Mouse (Mus musculus) mouse embryonic stem cell (cell line): ENCODE data around the gene Cib1.

ENCODE experiments used
- in situ Hi-C, 2 experiments: fragments of 300-500 bp; cut with MboI; formaldehyde crosslinking; loops; 1 replicate in 1 of 2; 3 replicates in 1 of 2; pipeline ENCODE4 v1.14.3; 2019 to 2020; ENCODE audit warnings: low sequenced_read_pairs in 2 of 2, low pct_unique_long_range_greater_than_20kb in 1 of 2, mixed read lengths in 1 of 2; ENCODE audit not compliant: unreplicated experiment in 1 of 2

The Cib1 gene

DNA sequence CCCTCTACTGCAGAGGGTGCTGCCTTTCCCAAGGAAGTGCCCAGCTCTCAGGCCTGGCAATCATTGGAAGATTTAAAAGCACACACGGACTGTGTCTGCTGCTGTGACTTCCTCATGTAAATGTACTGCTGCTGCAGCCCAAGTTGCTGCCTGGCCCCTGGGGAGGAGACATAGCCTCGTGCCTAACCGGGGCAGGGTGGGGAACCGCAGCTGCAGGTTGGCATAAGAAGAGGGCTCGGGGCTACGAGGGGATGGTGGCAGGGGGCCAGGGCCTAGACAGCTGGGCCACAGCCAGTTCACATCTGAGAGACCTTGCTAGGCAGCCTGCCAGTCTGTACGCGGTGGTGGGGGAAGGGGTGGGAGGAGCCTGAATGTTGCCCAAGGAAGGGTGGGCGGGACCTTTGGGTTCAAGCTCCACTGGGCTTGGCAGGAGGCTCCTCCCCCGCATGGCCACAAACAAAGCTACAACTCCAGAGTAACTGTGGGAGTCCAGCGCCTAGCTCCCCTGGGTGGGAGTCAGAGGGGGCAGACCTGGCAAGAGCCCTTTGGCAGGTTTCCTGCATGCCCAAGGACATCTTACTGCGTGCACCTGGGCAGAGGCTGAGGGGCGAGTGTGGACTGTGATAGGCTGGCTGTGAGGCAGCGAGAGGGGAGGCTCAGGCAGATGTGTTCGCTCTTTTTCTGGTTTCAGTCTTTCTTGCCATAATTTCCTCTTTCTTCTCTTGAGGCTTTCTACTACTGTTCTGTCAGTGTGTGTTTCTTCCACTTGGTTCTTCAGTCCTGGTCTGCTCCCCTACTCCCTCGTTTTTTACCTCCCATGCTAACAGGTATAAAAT is 40.2 kb downstream of the Cib1 start:
- in situ Hi-C loops, result no loop called here

DNA sequence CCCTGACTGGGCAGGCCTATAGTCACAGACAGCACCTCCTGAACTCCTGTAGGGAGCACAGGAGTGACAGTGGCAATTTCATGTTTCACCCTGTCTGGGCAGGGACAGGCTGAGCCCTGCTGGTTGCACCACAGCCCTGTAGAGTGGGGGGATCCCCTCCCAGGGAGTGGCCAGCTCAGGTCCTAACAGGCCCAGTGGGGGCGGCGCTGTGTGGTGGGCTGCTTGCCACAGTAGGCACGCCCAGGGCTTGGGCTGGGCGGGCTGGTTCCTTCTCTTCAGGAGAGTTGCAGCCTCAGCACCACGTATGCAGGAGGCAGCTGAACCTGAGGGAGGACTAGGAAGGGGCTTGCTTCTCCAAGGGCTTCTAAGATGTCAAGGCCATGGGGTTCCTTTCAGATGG is 41.2 kb downstream of the Cib1 start:
- in situ Hi-C loops, result no loop called here

DNA sequence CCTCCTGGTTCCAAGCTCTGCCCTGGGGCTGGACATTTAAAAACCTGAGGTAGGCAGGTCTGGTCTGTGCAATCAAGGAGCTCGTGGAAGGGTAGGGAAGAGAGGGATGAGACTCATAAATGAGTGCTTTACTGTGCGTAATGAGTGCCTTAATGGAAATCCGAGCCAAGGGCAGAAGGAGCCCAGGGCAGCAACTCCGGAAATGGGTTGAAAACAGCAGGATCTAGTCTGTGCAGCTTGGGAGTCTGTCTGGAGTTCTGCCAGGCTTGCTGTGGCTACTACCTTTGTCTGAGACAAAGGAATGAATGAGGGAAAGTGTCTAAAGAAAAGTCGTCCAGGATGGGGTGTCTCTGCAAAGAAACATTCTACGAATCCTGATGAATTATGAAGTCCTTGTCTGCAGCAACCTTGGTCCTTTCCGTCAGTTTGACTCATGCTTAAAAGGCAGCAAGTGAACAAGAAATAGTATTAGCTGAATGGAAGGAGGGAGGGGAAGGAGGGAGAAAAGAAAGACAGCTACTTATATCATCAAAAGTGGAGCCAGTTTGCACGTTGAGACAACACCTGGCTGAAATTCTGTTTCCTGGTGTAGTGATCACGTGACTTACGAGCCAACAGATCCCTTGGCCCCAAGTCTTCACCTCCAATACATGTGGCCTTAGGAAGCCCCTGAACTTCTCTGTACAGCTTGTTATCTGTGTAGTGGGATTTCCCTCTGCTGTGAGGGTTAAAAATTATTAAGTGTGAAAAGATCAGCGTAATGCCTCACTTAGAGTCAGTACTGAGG is 43.3 kb downstream of the Cib1 start:
- in situ Hi-C loops, result no loop called here

DNA sequence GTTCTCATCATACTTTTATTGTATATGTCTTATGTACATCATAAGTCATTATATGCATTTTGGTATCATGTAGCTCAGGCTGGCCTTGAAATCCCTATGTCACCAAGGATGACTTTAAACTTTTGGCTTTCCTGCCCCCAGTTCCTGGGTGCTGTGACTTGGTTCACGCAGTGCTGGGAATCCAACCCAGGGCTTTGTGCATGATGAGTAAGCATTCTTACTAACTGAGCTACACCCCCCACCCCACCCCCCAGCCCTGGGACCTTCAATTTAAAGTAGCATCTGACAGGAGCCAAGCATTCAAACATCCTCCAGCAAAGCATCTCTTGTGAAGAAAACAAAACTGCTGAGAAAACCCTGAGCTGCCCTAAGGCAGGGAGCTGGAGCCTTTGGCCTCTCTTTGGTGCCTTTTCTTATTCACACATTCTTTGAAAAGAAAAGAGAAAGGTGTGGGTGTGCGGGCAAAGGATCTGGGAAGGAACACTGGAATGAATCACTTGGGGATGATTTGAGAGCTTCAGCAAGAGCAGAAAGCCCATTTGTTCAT is 44.0 kb downstream of the Cib1 start:
- in situ Hi-C loops, result no loop called here

DNA sequence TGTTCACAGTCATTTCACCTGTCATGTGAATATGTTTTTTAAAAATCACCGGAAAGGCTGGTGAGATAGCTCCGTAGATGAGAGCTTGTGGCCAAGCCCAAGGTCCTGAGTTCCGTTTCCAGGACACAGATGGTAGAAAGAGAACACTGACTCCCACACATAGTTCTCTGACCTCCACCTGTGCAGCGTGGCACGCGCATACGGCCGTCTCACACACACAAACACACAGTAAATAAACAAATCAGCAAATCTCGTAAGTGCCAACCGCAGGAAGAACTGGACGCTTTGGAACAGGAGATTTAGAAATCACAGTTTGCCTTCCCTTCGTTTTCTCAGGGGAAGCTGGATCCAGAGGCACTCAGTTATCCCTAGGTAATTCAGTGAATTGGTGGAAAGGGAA is 45.1 kb downstream of the Cib1 start:
- in situ Hi-C loops, result no loop called here

DNA sequence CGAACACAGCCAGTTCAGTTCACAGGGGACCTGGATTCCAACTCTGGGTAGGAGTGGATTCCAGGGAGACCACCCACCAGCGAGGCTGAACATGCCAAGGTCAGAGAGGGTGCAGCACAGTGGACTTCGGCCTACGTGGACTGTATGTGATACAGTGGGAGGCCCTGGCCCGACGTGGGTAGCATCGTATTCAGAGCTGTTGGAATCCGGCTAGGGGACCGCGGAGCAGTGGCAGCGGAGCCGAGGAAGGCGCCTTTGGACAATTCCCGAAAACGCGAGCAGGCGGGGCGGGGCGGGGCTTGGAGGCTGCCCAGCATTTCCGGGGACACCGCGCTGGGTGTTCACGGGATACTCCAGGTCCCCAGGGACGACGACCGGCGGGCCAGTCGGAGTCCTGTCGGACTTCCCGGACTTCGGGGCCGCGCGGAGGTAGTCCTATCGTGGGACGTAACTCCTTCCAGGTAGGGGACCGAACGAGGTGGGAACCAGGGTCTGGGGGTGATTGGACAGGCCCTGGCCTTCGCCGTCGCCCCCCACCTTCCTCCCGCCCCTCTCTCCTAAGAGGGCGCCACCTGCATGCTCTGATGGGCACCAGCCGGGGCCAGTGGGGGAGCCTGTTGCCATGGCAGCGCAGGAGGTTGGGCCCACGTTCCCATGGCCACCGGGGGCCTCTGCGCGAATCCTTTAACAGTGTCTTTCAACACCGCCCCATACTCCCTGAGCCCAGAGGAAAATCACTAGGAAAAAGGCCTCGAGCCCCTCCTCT is 45.9 kb downstream of the Cib1 start, which contains the start of gene Sema4b:
Gene Sema4b, plus strand, starts transcription at position 311 of the 766 bp plus-strand sequence.
- in situ Hi-C loops, result no loop called here

DNA sequence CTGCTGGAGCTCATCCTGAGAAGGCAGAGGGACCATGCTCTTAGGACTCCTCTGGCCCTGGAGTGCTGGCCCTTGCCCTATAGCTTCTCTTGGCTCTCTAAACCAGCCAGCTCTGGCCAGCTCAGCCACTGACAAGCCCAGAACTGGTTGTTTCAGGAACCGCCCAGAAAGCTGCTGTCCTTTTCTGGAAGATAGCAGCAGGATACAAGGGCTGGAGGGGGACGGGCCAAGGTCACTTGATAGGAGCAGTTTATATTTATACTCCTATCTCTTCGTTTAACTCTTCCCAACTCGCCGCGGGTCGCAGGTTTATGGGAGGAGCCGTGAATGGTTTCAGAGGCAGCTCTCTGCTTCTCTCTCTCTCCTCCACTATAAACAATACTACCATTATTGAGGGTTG is 46.6 kb downstream of the Cib1 start:
- in situ Hi-C loops, result no loop called here

DNA sequence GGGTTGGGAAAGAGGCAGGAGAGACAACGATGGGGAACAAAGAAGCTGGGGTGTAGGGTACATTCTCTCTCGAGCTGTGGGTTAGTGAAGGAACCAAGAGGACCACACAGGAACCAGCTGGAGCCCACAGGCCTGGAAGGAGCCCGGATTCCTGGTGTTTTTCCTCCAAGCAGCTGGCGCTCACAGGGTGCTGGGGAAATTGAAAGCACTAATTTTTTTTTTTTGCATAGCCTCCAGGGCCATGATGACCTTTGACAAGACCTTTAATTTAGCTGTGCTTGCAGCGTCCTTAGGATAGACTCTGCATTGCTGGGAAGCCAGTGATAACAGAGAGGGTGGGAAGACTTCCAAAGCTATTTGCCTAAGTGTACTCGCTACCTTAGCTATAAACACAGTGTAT is 47.6 kb downstream of the Cib1 start:
- in situ Hi-C loops, result no loop called here

DNA sequence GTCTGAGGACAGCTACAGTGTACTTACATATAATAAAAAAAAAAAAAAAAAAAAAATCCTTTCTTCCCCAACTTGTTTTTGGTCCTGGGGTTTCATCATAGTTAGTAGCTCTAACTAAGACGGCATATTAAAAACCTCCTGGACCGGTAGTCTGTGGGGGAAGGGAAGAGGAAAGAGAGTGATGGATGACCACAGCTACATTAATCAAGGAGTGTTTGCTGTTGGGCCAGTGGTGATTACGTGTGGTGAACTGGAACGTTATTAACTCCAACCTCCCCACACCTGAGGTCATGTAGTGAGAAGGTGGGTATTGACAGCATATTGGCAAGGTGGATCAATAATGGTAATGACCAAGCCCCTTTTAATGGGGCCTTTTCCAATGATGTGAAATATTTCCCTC is 48.1 kb downstream of the Cib1 start:
- in situ Hi-C loops, result no loop called here

DNA sequence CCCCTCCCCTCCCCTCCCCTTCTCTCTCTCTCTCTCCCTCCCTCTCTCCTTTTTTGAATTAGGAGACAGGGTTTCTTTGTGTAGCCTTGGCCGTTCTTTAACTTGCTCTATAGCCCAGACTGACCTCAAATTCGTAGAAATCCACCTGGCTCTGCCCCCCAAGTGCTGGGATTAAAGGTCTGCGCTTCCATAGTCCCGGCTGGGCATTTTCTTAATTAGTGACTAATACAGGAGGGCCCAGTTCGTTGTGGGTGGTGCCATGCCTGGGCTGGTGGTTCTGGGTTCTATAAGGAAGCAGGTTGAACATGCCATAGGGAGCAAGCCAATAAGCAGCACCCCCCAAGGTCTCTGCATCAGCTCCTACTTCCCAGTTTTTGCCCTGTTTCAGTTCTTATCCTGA is 48.6 kb downstream of the Cib1 start:
- in situ Hi-C loops, result no loop called here

DNA sequence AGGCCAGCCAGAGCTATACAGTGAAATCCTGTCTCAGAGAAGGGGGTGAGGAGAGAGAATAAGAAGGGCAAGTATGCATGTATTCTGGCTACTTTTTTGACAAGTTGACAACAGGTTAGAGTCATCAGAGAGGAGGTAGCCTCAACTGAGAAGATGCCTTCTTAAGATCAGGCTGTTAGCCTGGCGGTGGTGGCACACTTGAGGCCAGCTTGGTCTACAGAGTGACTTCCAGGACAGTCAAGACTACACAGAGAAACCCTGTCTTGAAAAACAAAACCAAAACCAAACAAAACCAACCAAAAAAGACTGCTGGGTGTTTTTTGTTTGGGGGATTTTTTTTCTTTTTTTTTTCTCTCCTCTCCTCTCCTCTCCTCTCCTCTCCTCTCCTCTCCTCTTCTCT is 49.1 kb downstream of the Cib1 start:
- in situ Hi-C loops, result no loop called here

DNA sequence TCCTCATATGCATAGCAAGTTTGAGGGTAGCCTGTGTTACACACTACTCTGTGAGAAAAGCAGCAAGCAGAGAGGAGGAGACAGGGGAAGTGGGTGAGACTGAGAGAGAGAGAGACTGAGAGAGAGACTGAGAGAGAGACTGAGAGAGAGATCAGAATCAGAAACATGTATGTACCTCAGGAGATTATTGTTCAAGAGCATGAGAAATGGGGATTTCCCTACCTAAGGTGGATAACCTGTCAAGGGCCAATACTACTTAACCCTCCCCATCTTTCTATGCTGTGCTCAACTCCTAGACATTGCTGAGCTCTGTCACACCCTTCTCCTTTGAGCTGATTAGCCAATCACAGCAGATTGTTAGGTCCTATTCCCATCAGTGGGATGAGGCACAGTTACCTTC is 50.5 kb downstream of the Cib1 start:
- in situ Hi-C loops, result no loop called here

DNA sequence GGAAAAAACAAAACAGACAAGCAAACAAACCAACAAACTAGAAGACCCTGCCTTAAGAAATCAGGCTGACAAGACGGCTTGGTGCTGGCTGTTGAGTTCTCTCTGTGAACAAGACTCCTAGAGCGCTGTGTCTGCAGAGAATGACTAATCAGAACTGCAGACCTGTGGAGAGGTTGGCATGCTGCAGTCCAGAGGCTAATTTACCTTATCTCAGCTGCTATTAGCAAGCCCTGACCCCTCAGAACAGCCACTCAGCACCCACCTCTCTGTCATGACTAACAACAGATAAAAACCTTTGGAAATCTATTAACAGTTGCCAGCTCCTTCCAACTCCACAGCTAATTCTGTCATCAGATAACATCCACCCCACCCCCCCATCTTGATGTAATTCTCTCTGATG is 51.5 kb downstream of the Cib1 start:
- in situ Hi-C loops, result no loop called here

DNA sequence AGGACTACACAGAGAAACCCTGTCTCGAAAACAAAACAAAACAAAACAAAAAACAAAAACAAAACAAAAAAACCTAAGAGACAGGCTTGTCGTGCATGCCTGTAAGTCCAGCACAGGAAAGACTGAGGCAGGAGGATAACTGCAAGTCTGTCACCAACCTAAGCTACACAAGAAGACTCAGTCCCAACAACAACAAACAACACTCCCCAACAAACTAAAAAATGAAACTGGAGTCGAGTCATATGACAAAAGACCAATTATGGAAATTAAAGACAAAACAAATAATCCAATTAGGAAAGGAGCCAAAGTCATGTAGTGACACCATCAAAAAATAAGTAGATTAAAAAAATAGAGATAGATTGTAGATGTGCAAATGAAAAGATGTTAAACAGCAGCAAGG is 52.4 kb downstream of the Cib1 start:
- in situ Hi-C loops, result no loop called here

DNA sequence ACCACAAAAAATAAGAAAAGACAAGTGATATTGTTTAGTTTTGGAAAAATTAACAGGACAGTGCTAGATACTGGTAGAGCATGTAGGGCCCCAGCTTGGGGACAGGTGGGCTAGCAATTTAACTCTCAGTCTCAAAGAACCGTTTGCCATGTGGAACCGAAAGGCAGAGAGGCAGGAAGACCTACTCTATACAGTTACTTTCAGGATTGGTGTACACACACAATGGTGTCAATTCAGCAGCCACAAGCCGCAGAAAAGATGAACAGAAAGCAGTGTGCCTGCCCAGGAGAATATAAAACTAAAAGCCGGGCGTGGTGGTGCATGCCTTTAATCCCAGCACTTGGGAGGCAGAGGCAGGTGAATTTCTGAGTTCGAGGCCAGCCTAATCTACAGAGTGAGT is 52.8 kb downstream of the Cib1 start:
- in situ Hi-C loops, result no loop called here

DNA sequence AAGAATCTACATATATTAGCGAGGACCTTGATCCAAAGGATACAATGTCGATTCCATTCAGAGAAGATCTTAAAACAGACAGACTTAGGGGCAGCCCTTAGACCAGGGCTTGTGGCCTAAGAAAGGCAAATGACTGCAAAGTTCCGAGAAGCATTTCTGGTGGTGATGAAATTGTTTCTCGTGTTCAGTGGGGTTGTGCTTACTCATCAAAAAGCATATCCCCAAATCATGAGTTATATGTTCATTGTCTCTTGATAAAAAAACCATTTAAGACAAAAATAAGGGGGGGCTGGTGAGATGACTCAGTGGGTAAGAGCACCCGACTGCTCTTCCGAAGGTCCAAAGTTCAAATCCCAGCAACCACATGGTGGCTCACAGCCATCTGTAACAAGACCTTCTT is 53.3 kb downstream of the Cib1 start:
- in situ Hi-C loops, result no loop called here

DNA sequence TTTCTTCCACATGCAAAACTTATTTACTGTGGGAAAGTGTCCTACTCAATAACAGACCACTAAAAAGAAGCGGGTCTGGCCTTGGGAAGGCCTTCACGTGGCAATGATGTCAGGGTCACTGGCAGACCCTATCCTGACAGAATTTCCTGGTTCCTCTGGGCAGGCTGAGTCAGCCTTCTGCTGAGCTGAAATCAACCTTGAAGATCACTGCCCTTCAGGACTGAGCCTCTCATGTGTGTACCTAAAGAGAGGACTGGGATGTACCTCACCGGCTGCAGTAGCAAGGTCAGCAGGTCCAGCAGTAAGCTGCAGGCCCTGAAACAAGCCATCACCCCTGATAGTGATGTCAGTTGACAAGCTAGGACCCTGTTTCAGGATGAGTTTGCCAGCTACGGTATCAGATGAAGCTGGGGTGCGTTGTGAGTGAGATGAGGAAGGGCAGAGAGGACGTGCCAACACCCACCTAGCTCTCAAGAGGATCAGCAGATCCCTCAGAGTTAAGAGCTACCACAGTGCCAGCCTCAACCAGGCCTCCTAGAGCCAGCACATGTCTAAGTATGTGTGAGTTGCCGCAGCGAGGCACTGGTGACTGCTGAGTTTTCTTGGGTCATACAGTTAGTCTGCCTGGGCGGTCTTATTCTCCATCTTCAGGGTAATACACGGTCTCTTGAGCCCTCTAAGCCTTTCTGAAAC is 54.4 kb downstream of the Cib1 start:
- in situ Hi-C loops, result no loop called here

DNA sequence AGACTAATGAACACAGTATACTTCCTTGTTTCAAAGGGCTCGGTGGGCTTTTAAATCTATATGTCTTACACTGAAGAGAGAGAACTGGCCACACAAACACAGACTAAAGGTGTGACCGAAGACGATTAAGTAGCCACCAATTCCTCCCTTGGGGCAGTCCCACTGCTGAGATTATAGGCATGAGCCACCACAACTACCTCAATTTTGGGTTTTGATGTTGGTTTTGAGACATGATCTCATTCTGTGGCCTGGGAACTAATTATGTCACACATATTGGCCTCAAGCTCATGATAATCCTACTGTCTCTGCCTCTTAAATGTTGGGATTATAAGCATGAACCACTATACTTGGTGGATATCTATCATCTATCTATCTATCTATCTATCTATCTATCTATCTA is 55.2 kb downstream of the Cib1 start:
- in situ Hi-C loops, result no loop called here
